Mouse (Mus musculus): ENCODE data around the gene Myh8.

- TF ChIP-seq POLR2A (IDR thresholded peaks at IDR 0.05; ENCODE audit: low read depth, low read length) (no peak), CTCF (IDR thresholded peaks at IDR 0.05; ENCODE audit: extremely low read depth, insufficient read length, insufficient replicate concordance, low read depth, low read length) (no peak)
These were observed 40.1 kb upstream of the Myh8 start for GRCm38 (mm10) chr11:67236799-67237198.

All from small intestine, adult 2 months (tissue).